Mouse (Mus musculus) C2C12 (cell line): ENCODE measurements at regions not wholly inside any gene's neighbourhood (a gene's known extent, or its start where the extent isn't known, plus 50 kb on each side); places are given as distances from the start of the nearest gene placed in this dataset.

Experiments
- H3K27me3 ChIP-seq: one replicate; pipeline ENCODE4 v1.6.1; 2011; ENCODE audit not compliant: control insufficient read depth, insufficient read depth, insufficient read length
- H3K36me3 ChIP-seq: one replicate; pipeline ENCODE4 v1.6.1; 2011; ENCODE audit not compliant: control insufficient read depth, insufficient read depth
- H3K4me3 ChIP-seq: one replicate; pipeline ENCODE4 v1.5.1; 2011; ENCODE audit warnings: mild to moderate bottlenecking, control low read depth; ENCODE audit not compliant: poor library complexity, insufficient read depth, severe bottlenecking
- H3K79me2 ChIP-seq: one replicate; pipeline ENCODE4 v1.6.1; 2011; ENCODE audit not compliant: control insufficient read depth, insufficient read depth
- H3K79me3 ChIP-seq: one replicate; pipeline ENCODE4 v1.6.1; 2011; ENCODE audit warnings: low read depth, control low read depth
- H3ac ChIP-seq: one replicate; pipeline ENCODE3; 2011; ENCODE audit warnings: low read depth; ENCODE audit not compliant: control insufficient read depth, insufficient read length
- CEBPB ChIP-seq: IDR thresholded peaks from one replicate; pipeline ENCODE4 v1.6.1; 2011; ENCODE audit warnings: low read depth, mild to moderate bottlenecking, control low read depth, moderate library complexity
- CTCF ChIP-seq: IDR thresholded peaks from one replicate; pipeline ENCODE4 v1.5.1; 2011; ENCODE audit not compliant: control insufficient read depth, insufficient read depth, insufficient read length
- FOSL1 ChIP-seq: IDR thresholded peaks from one replicate; pipeline ENCODE4 v1.8.0; 2011; ENCODE audit warnings: mild to moderate bottlenecking, low read length; ENCODE audit not compliant: poor library complexity, insufficient read depth, severe bottlenecking
- MAX ChIP-seq: IDR thresholded peaks from one replicate; pipeline ENCODE4 v1.6.1; 2011; ENCODE audit warnings: mild to moderate bottlenecking, control low read depth
- MYOD1 ChIP-seq: IDR thresholded peaks from one replicate; pipeline ENCODE4 v1.6.1; 2011; ENCODE audit warnings: low read depth; ENCODE audit not compliant: control insufficient read depth, insufficient read length
- MYOG ChIP-seq: IDR thresholded peaks from one replicate; pipeline ENCODE4 v1.6.1; 2011; ENCODE audit not compliant: control insufficient read depth, insufficient read length; ENCODE audit errors: extremely low read depth
- USF1 ChIP-seq: IDR thresholded peaks from one replicate; pipeline ENCODE4 v1.6.1; 2011; ENCODE audit warnings: low read depth, mild to moderate bottlenecking, control low read depth, moderate library complexity

- no peak for TF ChIP-seq MYOG
- TF ChIP-seq MAX, result no peak
- TF ChIP-seq CTCF, result no peak
- no peak for TF ChIP-seq CEBPB
- TF ChIP-seq MYOD1, result no peak
- no peak for TF ChIP-seq USF1
- no peak for TF ChIP-seq FOSL1
- Histone ChIP-seq H3K27me3 (no peaks in the 10 kb centered on the region), H3K79me3 (no peaks in the 10 kb centered on the region), H3K36me3 (no peaks in the 10 kb centered on the region), H3K79me2 (no peaks in the 10 kb centered on the region), H3K4me3 (no peak overlapping the region), H3ac (no peak overlapping the region)
These were observed 152.3 kb upstream of the Isl1 start for GRCm38 (mm10) chr13:116461757-116462156.

GRCm38 (mm10) chr13:116443165-116443955 is 133.9 kb upstream of the Isl1 start:
- H3K27me3 ChIP-seq, result no peaks in the 10 kb centered on the region
- no peaks in the 10 kb centered on the region for H3K79me3 ChIP-seq
- TF ChIP-seq CTCF (no peak), MYOG (no peak), CEBPB (no peak), FOSL1 (no peak), MYOD1 (no peak), USF1 (no peak), MAX (no peak)
- H3K36me3 ChIP-seq, result no peaks in the 10 kb centered on the region
- no peak overlapping the region for H3ac ChIP-seq
- no peaks in the 10 kb centered on the region for H3K79me2 ChIP-seq
- H3K4me3 ChIP-seq, result no peak overlapping the region

- no peaks in the 10 kb centered on the region for H3K79me2 ChIP-seq
These were observed 108.3 kb upstream of the Isl1 start for GRCm38 (mm10) chr13:116417768-116418167.

GRCm38 (mm10) chr13:116414473-116414872 is 105.0 kb upstream of the Isl1 start:
- H3K79me2 ChIP-seq, result no peaks in the 10 kb centered on the region
- H3K36me3 ChIP-seq, result no peaks in the 10 kb centered on the region
- no peaks in the 10 kb centered on the region for H3K79me3 ChIP-seq
- H3K27me3 ChIP-seq, result no peaks in the 10 kb centered on the region
- H3K4me3 ChIP-seq, result no peak overlapping the region
- TF ChIP-seq MAX (no peak), FOSL1 (no peak), USF1 (no peak), MYOD1 (no peak), MYOG (no peak), CTCF (no peak), CEBPB (no peak)
- H3ac ChIP-seq, result no peak overlapping the region

More at GRCm38 (mm10) chr13:116417768-116418167, 108.3 kb upstream of the Isl1 start:
- TF ChIP-seq CTCF, result no peak
- no peak for TF ChIP-seq CEBPB
- TF ChIP-seq MAX, result no peak
- no peak for TF ChIP-seq FOSL1
- TF ChIP-seq MYOD1, result no peak
- no peak for TF ChIP-seq USF1
- no peak for TF ChIP-seq MYOG
- no peaks in the 10 kb centered on the region for H3K79me3 ChIP-seq
- no peaks in the 10 kb centered on the region for H3K27me3 ChIP-seq
- no peaks in the 10 kb centered on the region for H3K36me3 ChIP-seq
- no peak overlapping the region for H3ac ChIP-seq
- H3K4me3 ChIP-seq, result no peak overlapping the region

- no peak for TF ChIP-seq FOSL1
- TF ChIP-seq MYOG, result no peak
- no peak for TF ChIP-seq MYOD1
- TF ChIP-seq USF1, result no peak
- TF ChIP-seq CEBPB, result no peak
- TF ChIP-seq CTCF, result no peak
- H3K4me3 ChIP-seq, result no peak overlapping the region
These were observed 101.2 kb upstream of the Isl1 start for GRCm38 (mm10) chr13:116410682-116411081.

More at GRCm38 (mm10) chr13:116410682-116411081, 101.2 kb upstream of the Isl1 start:
- Histone ChIP-seq H3ac (no peak overlapping the region), H3K79me2 (no peaks in the 10 kb centered on the region), H3K79me3 (no peaks in the 10 kb centered on the region), H3K36me3 (no peaks in the 10 kb centered on the region), H3K27me3 (no peaks in the 10 kb centered on the region)
